Mouse (Mus musculus) gastrocnemius, postnatal 10 days (tissue): ENCODE data around the gene 6330409D20Rik. TPM values are rescaled to one million over a fixed set of nuclear protein-coding genes. Genes with fewer than 3 reads are reported as not detected.

Experiments
- DNase-seq: peaks from one replicate; pipeline ENCODE4 v3.0.0; 2021; ENCODE audit warnings: mixed read lengths
- microRNA-seq, 2 experiments: library from miRNA; unstranded; fragments of <30 nt; microRNA quantifications; one replicate each; pipeline ENCODE4 v1.2.0; 2021
- total RNA-seq, 2 experiments: library from RNA; stranded (reverse); gene quantifications; 2 replicates each; pipeline ENCODE4 v1.2.3; 2021

6330409D20Rik gene
- total RNA-seq, 2 experiments from 2014 or later = not detected

GRCm38 (mm10) chr2:32699680-32700079, 41.1 kb downstream of the 6330409D20Rik start:
- no peak for DNase-seq

- no peak for DNase-seq
These were observed 46.1 kb downstream of the 6330409D20Rik start for GRCm38 (mm10) chr2:32694691-32695090.

GRCm38 (mm10) chr2:32693823-32694411, 46.9 kb downstream of the 6330409D20Rik start:
- peak; percentile 95 for DNase-seq

- no peak for DNase-seq
These were observed 47.5 kb downstream of the 6330409D20Rik start for GRCm38 (mm10) chr2:32693282-32693681.

- no peak for DNase-seq
These were observed 48.3 kb downstream of the 6330409D20Rik start for GRCm38 (mm10) chr2:32692496-32692895.

GRCm38 (mm10) chr2:32691041-32691440, 49.8 kb downstream of the 6330409D20Rik start:
- no peak for DNase-seq

- DNase-seq = peak; percentile 93
These were observed 51.4 kb downstream of the 6330409D20Rik start for GRCm38 (mm10) chr2:32689420-32689819.

- no peak for DNase-seq
These were observed 53.3 kb downstream of the 6330409D20Rik start for GRCm38 (mm10) chr2:32687562-32687961.

GRCm38 (mm10) chr2:32686640-32687039, 54.2 kb downstream of the 6330409D20Rik start:
- DNase-seq = no peak

- no peak for DNase-seq
These were observed 55.0 kb downstream of the 6330409D20Rik start for GRCm38 (mm10) chr2:32685807-32686206.

GRCm38 (mm10) chr2:32684681-32685428, 56.0 kb downstream of the 6330409D20Rik start:
- DNase-seq = no peak

GRCm38 (mm10) chr2:32683701-32684100, 57.1 kb downstream of the 6330409D20Rik start:
- no peak for DNase-seq

- DNase-seq = peak; percentile 35
These were observed 57.9 kb downstream of the 6330409D20Rik start for GRCm38 (mm10) chr2:32682721-32683417.

Small RNAs within 50 kb of the gene (microRNA-seq; reads per million reads assigned to microRNA genes)
- gene Mir2861 (0 reads per million in 2 experiments), gene Mir3960 (0 reads per million in 2 experiments), gene Mir8093 (0 reads per million in 2 experiments)

Other genes with a start within 250 kb of the 6330409D20Rik start
- 1 to 10 TPM; 5.5 to 8.6 TPM for gene Fam102a, start 205.7 kb downstream of the 6330409D20Rik start, total RNA-seq
- gene Dpm2, start 170.2 kb downstream of the 6330409D20Rik start, total RNA-seq = 10 to 100 TPM; 19.6 to 25.7 TPM
- gene Pip5kl1, start 166.2 kb downstream of the 6330409D20Rik start, total RNA-seq = not detected
- not detected for gene 9430097D07Rik, start 165.3 kb downstream of the 6330409D20Rik start, total RNA-seq
- gene St6galnac4, start 153.9 kb downstream of the 6330409D20Rik start, total RNA-seq = 10 to 100 TPM; 31.7 to 42.6 TPM
- 10 to 100 TPM; 59.7 to 66.0 TPM for gene St6galnac6, start 141.3 kb downstream of the 6330409D20Rik start, total RNA-seq
- gene Ak1, start 119.3 kb downstream of the 6330409D20Rik start, total RNA-seq = 1,000 to 10,000 TPM; 1,275 to 1,593 TPM
- gene Eng, start 94.4 kb downstream of the 6330409D20Rik start, total RNA-seq = 10 to 100 TPM; 49.5 to 54.7 TPM
- gene Fpgs, start 36.9 kb downstream of the 6330409D20Rik start, total RNA-seq = 10 to 100 TPM; 10.5 to 15.6 TPM
- 10 to 100 TPM; 29.5 to 35.2 TPM for gene Cdk9, start 27.9 kb downstream of the 6330409D20Rik start, total RNA-seq
- 10 to 100 TPM; 13.2 to 16.6 TPM for gene Sh2d3c, start 20.0 kb downstream of the 6330409D20Rik start, total RNA-seq
- gene Tor2a, start 16.2 kb upstream of the 6330409D20Rik start, total RNA-seq = 10 to 100 TPM; 12.7 to 13.7 TPM
- under 1 TPM in 1 of 2 experiments, not detected in 1; 0.11 TPM for gene Ttc16, start 34.6 kb upstream of the 6330409D20Rik start, total RNA-seq
- gene Ptrh1, start 34.8 kb upstream of the 6330409D20Rik start, total RNA-seq = 1 to 10 TPM; 2.3 to 2.7 TPM
- not detected for gene Cfap157, start 43.4 kb upstream of the 6330409D20Rik start, total RNA-seq
- 10 to 100 TPM; 10.5 to 18.5 TPM for gene Stxbp1, start 106.2 kb upstream of the 6330409D20Rik start, total RNA-seq
- gene Fam129b, start 135.1 kb upstream of the 6330409D20Rik start, total RNA-seq = 10 to 100 TPM; 16.5 to 22.5 TPM
- gene Rpl12, start 220.5 kb upstream of the 6330409D20Rik start, total RNA-seq = 100 to 1,000 TPM; 156 to 177 TPM
- gene Lrsam1, start 220.6 kb upstream of the 6330409D20Rik start, total RNA-seq = 10 to 100 TPM in 1 of 2 experiments, 1 to 10 TPM in 1; 9.9 to 12.9 TPM
- 1 to 10 TPM; 7.2 to 7.6 TPM for gene Slc2a8, start 241.1 kb upstream of the 6330409D20Rik start, total RNA-seq